Mouse (Mus musculus): ENCODE results near the gene Tfdp1.

- TF ChIP-seq CTCF (IDR thresholded peaks at IDR 0.05; ENCODE audit: borderline replicate concordance, insufficient read depth, low read length) = peak; percentile 83
- no peak for TF ChIP-seq POLR2A (IDR thresholded peaks at IDR 0.05; ENCODE audit: low read depth, low read length)
These were observed 46.2 kb upstream of the Tfdp1 start for GRCm38 (mm10) chr8:13292364-13292763.
